Mouse (Mus musculus): Measurements from ENCODE around the gene Zscan20. TPM values are rescaled to one million over a fixed set of nuclear protein-coding genes. Genes with fewer than 3 reads are reported as not detected.
A peak's percentile ranks its signal among the peaks of the same experiment; 100 is the strongest.

Gene Zscan20
- polyA plus RNA-seq, 1 experiment from 2014 or later = 0.91 TPM

- Histone ChIP-seq H3K4me3 (replicated peaks) (peak overlapping the region; percentile 72), H3K9ac (peak overlapping the region; percentile 20; the same call in 1 of the 2 replicates), H3K4me1 (replicated peaks) (peaks cover 26% of the 10 kb centered on the region), H3K27ac (peak overlapping the region; percentile 48; the same call in 1 of the 2 replicates), H3K9me3 (replicated peaks) (no peaks in the 10 kb centered on the region), H3K36me3 (no peaks in the 10 kb centered on the region), H3K27me3 (peaks cover 4% of the 10 kb centered on the region), H3K4me2 (peak overlapping the region; percentile 85)
- WGBS (ENCODE audit: insufficient replicate concordance) = 27% methylated on average over 10 of the region's 10 CpGs
- DNase-seq (peak; percentile 8), ATAC-seq (ENCODE audit: low read depth) (no peak)
These were observed 808 bp upstream of the Zscan20 start for GRCm38 (mm10) chr4:128610706-128611105.

- H3K9ac ChIP-seq = peak overlapping the region; percentile 72
- H3K4me3 ChIP-seq (replicated peaks) = peak overlapping the region; percentile 72
- ATAC-seq (ENCODE audit: low read depth) (no peak), DNase-seq (peak; percentile 8)
- 5% methylated on average over 26 of the region's 27 CpGs for WGBS (ENCODE audit: insufficient replicate concordance)
- H3K9me3 ChIP-seq (replicated peaks) = no peaks in the 10 kb centered on the region
- H3K27ac ChIP-seq = peak overlapping the region; percentile 66
- H3K27me3 ChIP-seq = no peaks in the 10 kb centered on the region
- peak overlapping the region; percentile 85 for H3K4me2 ChIP-seq
- H3K4me1 ChIP-seq (replicated peaks) = peaks cover 26% of the 10 kb centered on the region
- peaks cover 3% of the 10 kb centered on the region; the same call in 1 of the 2 replicates for H3K36me3 ChIP-seq
These were observed 498 bp downstream of the Zscan20 start for GRCm38 (mm10) chr4:128609276-128609924.

GRCm38 (mm10) chr4:128607661-128608060, 2.2 kb downstream of the Zscan20 start:
- Histone ChIP-seq H3K27me3 (no peaks in the 10 kb centered on the region), H3K4me1 (replicated peaks) (peaks cover 26% of the 10 kb centered on the region), H3K27ac (no peak overlapping the region), H3K9ac (no peak overlapping the region), H3K9me3 (replicated peaks) (no peaks in the 10 kb centered on the region), H3K4me3 (replicated peaks) (no peak overlapping the region), H3K4me2 (no peak overlapping the region), H3K36me3 (peaks cover 17% of the 10 kb centered on the region)
- ATAC-seq (ENCODE audit: low read depth) (no peak), DNase-seq (no peak)
- 75% methylated on average over 11 of the region's 11 CpGs for WGBS (ENCODE audit: insufficient replicate concordance)

GRCm38 (mm10) chr4:128606586-128606985, 3.3 kb downstream of the Zscan20 start:
- Histone ChIP-seq H3K9me3 (replicated peaks) (no peaks in the 10 kb centered on the region), H3K27ac (no peak overlapping the region), H3K4me1 (replicated peaks) (peaks cover 24% of the 10 kb centered on the region), H3K9ac (no peak overlapping the region), H3K4me2 (no peak overlapping the region), H3K4me3 (replicated peaks) (no peak overlapping the region), H3K36me3 (peaks cover 17% of the 10 kb centered on the region), H3K27me3 (no peaks in the 10 kb centered on the region)
- 85% methylated on average over 7 of the region's 7 CpGs for WGBS (ENCODE audit: insufficient replicate concordance)
- DNase-seq = no peak
- ATAC-seq (ENCODE audit: low read depth) = no peak

GRCm38 (mm10) chr4:128597801-128598560, 11.9 kb downstream of the Zscan20 start:
- 72% methylated on average over 12 of the region's 12 CpGs for whole genome bisulfite sequencing (ENCODE audit: insufficient replicate concordance)
- ATAC-seq (ENCODE audit: low read depth) (no peak), DNase-seq (no peak)
- no peaks in the 10 kb centered on the region for H3K27me3 ChIP-seq
- peaks cover 10% of the 10 kb centered on the region; the same call in 1 of the 2 replicates for H3K4me1 ChIP-seq (replicated peaks)
- no peaks in the 10 kb centered on the region for H3K9me3 ChIP-seq (replicated peaks)
- H3K27ac ChIP-seq = no peak overlapping the region
- 0 out of 2 replicates have a peak, but pooled peaks cover 2% of the 10 kb centered on the region for H3K36me3 ChIP-seq
- H3K4me2 ChIP-seq = no peak overlapping the region
- no peak overlapping the region for H3K9ac ChIP-seq
- no peak overlapping the region for H3K4me3 ChIP-seq (replicated peaks)

GRCm38 (mm10) chr4:128594062-128594461, 15.8 kb downstream of the Zscan20 start:
- ATAC-seq (ENCODE audit: low read depth) (no peak), DNase-seq (no peak)
- no peak overlapping the region for H3K4me2 ChIP-seq
- WGBS (ENCODE audit: insufficient replicate concordance) = 42% methylated on average over 5 of the region's 5 CpGs
- no peak overlapping the region for H3K27ac ChIP-seq
- no peak overlapping the region for H3K9ac ChIP-seq
- no peak overlapping the region for H3K4me3 ChIP-seq (replicated peaks)
- H3K36me3 ChIP-seq = peaks cover 11% of the 10 kb centered on the region
- H3K4me1 ChIP-seq (replicated peaks) = peaks cover 10% of the 10 kb centered on the region; the same call in 1 of the 2 replicates
- no peaks in the 10 kb centered on the region for H3K9me3 ChIP-seq (replicated peaks)
- H3K27me3 ChIP-seq = no peaks in the 10 kb centered on the region

- Histone ChIP-seq H3K27me3 (no peaks in the 10 kb centered on the region), H3K9ac (no peak overlapping the region), H3K36me3 (peaks cover 19% of the 10 kb centered on the region), H3K4me2 (no peak overlapping the region), H3K4me3 (replicated peaks) (no peak overlapping the region), H3K9me3 (replicated peaks) (no peaks in the 10 kb centered on the region), H3K27ac (no peak overlapping the region), H3K4me1 (replicated peaks) (peaks cover 10% of the 10 kb centered on the region; the same call in 1 of the 2 replicates)
- DNase-seq (no peak), ATAC-seq (ENCODE audit: low read depth) (no peak)
- WGBS (ENCODE audit: insufficient replicate concordance) = 85% methylated on average over 4 of the region's 4 CpGs
These were observed 16.6 kb downstream of the Zscan20 start for GRCm38 (mm10) chr4:128593286-128593685.

GRCm38 (mm10) chr4:128579182-128579581, 30.7 kb downstream of the Zscan20 start:
- DNase-seq (peak; percentile 31), ATAC-seq (ENCODE audit: low read depth) (no peak)
- WGBS (ENCODE audit: insufficient replicate concordance) = 37% methylated on average over 4 of the region's 4 CpGs
- H3K27me3 ChIP-seq = no peaks in the 10 kb centered on the region
- no peak overlapping the region for H3K9ac ChIP-seq
- H3K4me2 ChIP-seq = no peak overlapping the region
- no peak overlapping the region for H3K4me3 ChIP-seq (replicated peaks)
- H3K4me1 ChIP-seq (replicated peaks) = no peaks in the 10 kb centered on the region
- no peak overlapping the region for H3K27ac ChIP-seq
- H3K36me3 ChIP-seq = peaks cover 22% of the 10 kb centered on the region
- peaks cover 6% of the 10 kb centered on the region for H3K9me3 ChIP-seq (replicated peaks)

GRCm38 (mm10) chr4:128575811-128576210, 34.1 kb downstream of the Zscan20 start:
- H3K9me3 ChIP-seq (replicated peaks) = no peaks in the 10 kb centered on the region; the same call in 1 of the 2 replicates
- DNase-seq (no peak), ATAC-seq (ENCODE audit: low read depth) (no peak)

GRCm38 (mm10) chr4:128560327-128560726, 49.6 kb downstream of the Zscan20 start:
- no peak overlapping the region for H3K4me2 ChIP-seq
- no peak for DNase-seq
- no peaks in the 10 kb centered on the region for H3K27me3 ChIP-seq
- no peak overlapping the region for H3K9ac ChIP-seq
- ATAC-seq (ENCODE audit: low read depth) = no peak
- no peaks in the 10 kb centered on the region for H3K4me1 ChIP-seq (replicated peaks)
- no peaks in the 10 kb centered on the region for H3K36me3 ChIP-seq
- 53% methylated on average over 3 of the region's 3 CpGs for WGBS (ENCODE audit: insufficient replicate concordance)
- H3K27ac ChIP-seq = no peak overlapping the region
- H3K9me3 ChIP-seq (replicated peaks) = no peaks in the 10 kb centered on the region
- H3K4me3 ChIP-seq (replicated peaks) = no peak overlapping the region

More at GRCm38 (mm10) chr4:128575811-128576210, 34.1 kb downstream of the Zscan20 start:
- WGBS (ENCODE audit: insufficient replicate concordance) = 78% methylated on average over 4 of the region's 4 CpGs
- no peak overlapping the region for H3K4me3 ChIP-seq (replicated peaks)
- H3K27me3 ChIP-seq = no peaks in the 10 kb centered on the region
- H3K4me2 ChIP-seq = no peak overlapping the region
- no peak overlapping the region for H3K27ac ChIP-seq
- no peaks in the 10 kb centered on the region for H3K36me3 ChIP-seq
- H3K4me1 ChIP-seq (replicated peaks) = no peaks in the 10 kb centered on the region
- H3K9ac ChIP-seq = no peak overlapping the region

GRCm38 (mm10) chr4:128554198-128554597, 55.7 kb downstream of the Zscan20 start:
- Histone ChIP-seq H3K27me3 (no peaks in the 10 kb centered on the region), H3K9ac (no peak overlapping the region), H3K4me1 (replicated peaks) (no peaks in the 10 kb centered on the region), H3K9me3 (replicated peaks) (no peaks in the 10 kb centered on the region), H3K4me2 (no peak overlapping the region), H3K27ac (no peak overlapping the region), H3K36me3 (no peaks in the 10 kb centered on the region), H3K4me3 (replicated peaks) (no peak overlapping the region)
- 85% methylated on average over 2 of the region's 2 CpGs for WGBS (ENCODE audit: insufficient replicate concordance)
- DNase-seq (no peak), ATAC-seq (ENCODE audit: low read depth) (no peak)
